Mouse (Mus musculus) layer of hippocampus, postnatal 10 days (tissue): ENCODE measurements around the gene Gm10229. TPM values are rescaled to one million over a fixed set of nuclear protein-coding genes. Genes with fewer than 3 reads are reported as not detected.
"Not testable (repeated sequence)": the region's sequence is repeated elsewhere in the genome, so short reads cannot be mapped to it uniquely, and the experiment has no call there.

Source experiments
- DNase-seq, 2 experiments: peaks; one replicate each; pipeline ENCODE4 v3.0.0; 2021; ENCODE audit warnings: low spot score in 2 of 2
- long read RNA-seq: library from polyadenylated mRNA; stranded (forward); transcript quantifications from one replicate; pipeline ENCODE4 v2.0.0, GENCODE M21; 2023
- total RNA-seq, 2 experiments: library from RNA; stranded (reverse); gene quantifications; 2 replicates each; pipeline ENCODE4 v1.2.3; 2021

Gene Gm10229
- not detected for total RNA-seq
- long read RNA-seq = 0 reads

- DNase-seq = not testable (repeated sequence)
Measured at GRCm38 (mm10) chr16:89014984-89015383, at the start of gene Gm10229. Gene Gm10229, plus strand, starts transcription at chr16:89015284.

- no peak for DNase-seq
Measured at GRCm38 (mm10) chr16:89010659-89011058, 4.4 kb upstream of the Gm10229 start, which contains the start of gene Krtap22-2. Gene Krtap22-2, minus strand, starts transcription at chr16:89010759.

GRCm38 (mm10) chr16:89013973-89014372, 1.1 kb upstream of the Gm10229 start:
- no peak for DNase-seq

GRCm38 (mm10) chr16:89031399-89031798, 16.3 kb downstream of the Gm10229 start, which contains the start of gene Krtap6-1:
Gene Krtap6-1, plus strand, starts transcription at chr16:89031699.
- not testable (repeated sequence) for DNase-seq

- DNase-seq = not testable (repeated sequence)
Measured at GRCm38 (mm10) chr16:89041372-89041771, 26.3 kb downstream of the Gm10229 start, which contains the start of gene Gm10228. Gene Gm10228, minus strand, starts transcription at chr16:89041472.

GRCm38 (mm10) chr16:89047783-89048182, 32.7 kb downstream of the Gm10229 start, which contains the start of gene Krtap6-5:
Gene Krtap6-5, minus strand, starts transcription at chr16:89047883.
- DNase-seq = no peak

- not testable (repeated sequence) for DNase-seq
Measured at GRCm38 (mm10) chr16:89063902-89064301, 48.8 kb downstream of the Gm10229 start, which contains the start of gene 1110025L11Rik. Gene 1110025L11Rik, minus strand, starts transcription at chr16:89064002.

Other genes starting within 250 kb of the Gm10229 start
- gene 2310057N15Rik, start 241.1 kb upstream of the Gm10229 start, total RNA-seq = not detected
- gene Gm5965, start 237.4 kb upstream of the Gm10229 start, total RNA-seq = not detected
- gene Gm20741, start 203.1 kb upstream of the Gm10229 start, total RNA-seq = not detected
- gene Krtap15, start 195.1 kb upstream of the Gm10229 start, total RNA-seq = not detected
- gene Krtap14, start 189.1 kb upstream of the Gm10229 start, total RNA-seq = not detected
- gene Krtap19-1, start 145.9 kb upstream of the Gm10229 start, total RNA-seq = not detected
- not detected for gene Krtap19-2, start 141.0 kb upstream of the Gm10229 start, total RNA-seq
- gene Krtap19-3, start 137.2 kb upstream of the Gm10229 start, total RNA-seq = not detected
- not detected for gene Krtap19-4, start 130.2 kb upstream of the Gm10229 start, total RNA-seq
- not detected for gene Krtap19-5, start 118.8 kb upstream of the Gm10229 start, total RNA-seq
- not detected for gene Krtap19-9b, start 83.0 kb upstream of the Gm10229 start, total RNA-seq
- not detected for gene Krtap16-3, start 52.4 kb upstream of the Gm10229 start, total RNA-seq
- not detected for gene Krtap22-2, start 4.5 kb upstream of the Gm10229 start, total RNA-seq
- not detected for gene Krtap6-1, start 16.4 kb downstream of the Gm10229 start, total RNA-seq
- gene Gm10228, start 26.2 kb downstream of the Gm10229 start, total RNA-seq = not detected
- gene Krtap6-5, start 32.6 kb downstream of the Gm10229 start, total RNA-seq = not detected
- not detected for gene 1110025L11Rik, start 48.7 kb downstream of the Gm10229 start, total RNA-seq
- gene Krtap6-3, start 68.7 kb downstream of the Gm10229 start, total RNA-seq = not detected
- gene Gm6358, start 125.6 kb downstream of the Gm10229 start, total RNA-seq = not detected
- not detected for gene Gm10061, start 135.8 kb downstream of the Gm10229 start, total RNA-seq
- not detected for gene Gm9789, start 142.7 kb downstream of the Gm10229 start, total RNA-seq
- gene Gm7735, start 154.2 kb downstream of the Gm10229 start, total RNA-seq = not detected
- gene 1110057P08Rik, start 159.5 kb downstream of the Gm10229 start, total RNA-seq = not detected
- not detected for gene Krtap20-2, start 190.6 kb downstream of the Gm10229 start, total RNA-seq